Mouse (Mus musculus) E14TG2a.4 (cell line): ENCODE results near the gene Zfp458.
"Not testable (repeated sequence)": the region's sequence is repeated elsewhere in the genome, so short reads cannot be mapped to it uniquely, and the experiment has no call there.

Experiments used
- CTCF ChIP-seq: conservative IDR thresholded peaks from 2 replicates; pipeline ENCODE4 v1.5.1; 2014; ENCODE audit warnings: low read length
- NANOG ChIP-seq: IDR thresholded peaks from 2 replicates; pipeline ENCODE4 v1.6.1; 2014; ENCODE audit warnings: borderline replicate concordance, low read length, mixed read lengths

DNA sequence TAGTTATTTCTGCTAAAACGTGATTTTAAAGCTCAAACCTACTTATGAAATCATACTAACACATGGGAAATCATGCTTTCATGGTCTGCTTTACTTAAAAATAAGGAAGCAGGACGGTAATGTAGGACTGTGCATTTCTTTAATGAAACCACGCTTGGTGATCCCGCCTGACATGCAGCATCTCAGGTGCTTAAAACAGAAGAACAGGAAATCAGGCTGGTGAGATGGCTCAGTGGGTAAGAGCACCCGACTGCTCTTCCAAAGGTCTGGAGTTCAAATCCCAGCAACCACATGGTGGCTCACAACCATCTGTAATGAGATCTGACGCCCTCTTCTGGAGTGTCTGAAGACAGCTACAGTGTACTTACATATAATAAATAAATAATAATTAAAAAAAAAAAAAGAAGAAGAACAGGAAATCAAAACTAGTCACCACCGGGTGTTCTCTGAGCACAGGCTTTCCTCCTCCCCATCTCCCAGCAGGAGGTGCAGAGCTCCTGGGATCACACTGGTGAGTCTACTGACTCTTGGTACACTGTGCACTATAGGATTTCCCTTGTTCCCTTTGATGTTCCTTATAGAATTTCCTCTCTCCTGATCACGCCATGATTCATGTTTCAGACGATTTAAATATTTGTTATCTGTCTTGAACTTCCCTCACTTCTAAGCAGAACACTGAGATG, 8.7 kb downstream of the Zfp458 start:
- TF ChIP-seq CTCF, NANOG: not testable (repeated sequence)
